Mouse (Mus musculus) spleen, adult 2 months (tissue): ENCODE data around the gene Ankrd39. TPM values are rescaled to one million over a fixed set of nuclear protein-coding genes. Genes with fewer than 3 reads are reported as not detected.
A peak's percentile ranks its signal among the peaks of the same experiment; 100 is the strongest.

ENCODE experiments used
- DNase-seq, 2 experiments: peaks; one replicate each; pipeline versions ENCODE4 v3.0.0 to v3.0.0-alpha.2; 2012 to 2021; ENCODE audit warnings: low spot score in 2 of 2, low read depth in 1 of 2
- H3K27ac ChIP-seq: fragments of 200-500 bp; 2 replicates; pipeline ENCODE4 v1.5.1; 2012; ENCODE audit warnings: low read length, inconsistent platforms; ENCODE audit not compliant: insufficient read depth
- H3K27me3 ChIP-seq: fragments of 200-500 bp; 2 replicates; pipeline ENCODE4 v1.6.1; 2012; ENCODE audit warnings: mild to moderate bottlenecking, moderate library complexity, low read length, inconsistent platforms; ENCODE audit not compliant: control insufficient read depth, insufficient read depth
- H3K36me3 ChIP-seq: fragments of 200-500 bp; 2 replicates; pipeline ENCODE4 v1.6.1; 2012; ENCODE audit warnings: mild to moderate bottlenecking, low read length, inconsistent platforms; ENCODE audit not compliant: control insufficient read depth, insufficient read depth
- H3K4me1 ChIP-seq: fragments of 200-500 bp; 2 replicates; pipeline ENCODE4 v1.6.1; 2011; ENCODE audit warnings: inconsistent platforms; ENCODE audit not compliant: control insufficient read depth, insufficient read depth, insufficient read length
- H3K4me3 ChIP-seq: fragments of 200-500 bp; 2 replicates; pipeline ENCODE4 v1.5.1; 2011; ENCODE audit warnings: mild to moderate bottlenecking, inconsistent platforms; ENCODE audit not compliant: insufficient read depth, insufficient read length; ENCODE audit errors: extremely low read depth
- CTCF ChIP-seq: fragments of 200-500 bp; IDR thresholded peaks from 2 replicates; pipeline ENCODE4 v1.5.1; 2011; ENCODE audit warnings: mild to moderate bottlenecking, inconsistent platforms; ENCODE audit not compliant: insufficient read depth, insufficient read length, insufficient replicate concordance; ENCODE audit errors: extremely low read depth
- POLR2A ChIP-seq: fragments of 200-500 bp; IDR thresholded peaks from 2 replicates; pipeline ENCODE4 v1.6.1; 2011; ENCODE audit warnings: low read depth, low read length, inconsistent platforms
- WGBS: fragments of 180-500 bp; shearing (Covaris S2); methylation state at CpG from one replicate; pipeline ENCODE4 v1.1.7; 2018; 5-methylcytosine and 5-hydroxymethylcytosine counted together
- polyA plus RNA-seq: library from polyadenylated mRNA; depleted of rRNA; stranded (reverse); fragments of >200 nt; gene quantifications from 2 replicates; pipeline ENCODE4 v1.2.3, GENCODE M21; 2012

Gene Ankrd39
- polyA plus RNA-seq, 1 experiment, result 22.2 TPM

- no peak for DNase-seq
- 30% methylated on average over 5 of the region's 5 CpGs for WGBS
- Histone ChIP-seq H3K4me3 (no peak overlapping the region), H3K27me3 (peaks cover 12% of the 10 kb centered on the region), H3K27ac (no peak overlapping the region), H3K4me1 (peaks cover 7% of the 10 kb centered on the region), H3K36me3 (no peaks in the 10 kb centered on the region)
- TF ChIP-seq POLR2A, result no peak
- TF ChIP-seq CTCF, result no peak
Measured at GRCm38 (mm10) chr1:36559888-36560287, 12.6 kb upstream of the Ankrd39 start.

- peaks cover 12% of the 10 kb centered on the region for H3K27me3 ChIP-seq
- no peaks in the 10 kb centered on the region for H3K36me3 ChIP-seq
- DNase-seq, result no peak
- peaks cover 7% of the 10 kb centered on the region for H3K4me1 ChIP-seq
- no peak overlapping the region for H3K4me3 ChIP-seq
- 54% methylated on average over 4 of the region's 4 CpGs for WGBS
- TF ChIP-seq CTCF, result no peak
- no peak for TF ChIP-seq POLR2A
- no peak overlapping the region for H3K27ac ChIP-seq
Measured at GRCm38 (mm10) chr1:36559256-36559655, 12.0 kb upstream of the Ankrd39 start.

DNA sequence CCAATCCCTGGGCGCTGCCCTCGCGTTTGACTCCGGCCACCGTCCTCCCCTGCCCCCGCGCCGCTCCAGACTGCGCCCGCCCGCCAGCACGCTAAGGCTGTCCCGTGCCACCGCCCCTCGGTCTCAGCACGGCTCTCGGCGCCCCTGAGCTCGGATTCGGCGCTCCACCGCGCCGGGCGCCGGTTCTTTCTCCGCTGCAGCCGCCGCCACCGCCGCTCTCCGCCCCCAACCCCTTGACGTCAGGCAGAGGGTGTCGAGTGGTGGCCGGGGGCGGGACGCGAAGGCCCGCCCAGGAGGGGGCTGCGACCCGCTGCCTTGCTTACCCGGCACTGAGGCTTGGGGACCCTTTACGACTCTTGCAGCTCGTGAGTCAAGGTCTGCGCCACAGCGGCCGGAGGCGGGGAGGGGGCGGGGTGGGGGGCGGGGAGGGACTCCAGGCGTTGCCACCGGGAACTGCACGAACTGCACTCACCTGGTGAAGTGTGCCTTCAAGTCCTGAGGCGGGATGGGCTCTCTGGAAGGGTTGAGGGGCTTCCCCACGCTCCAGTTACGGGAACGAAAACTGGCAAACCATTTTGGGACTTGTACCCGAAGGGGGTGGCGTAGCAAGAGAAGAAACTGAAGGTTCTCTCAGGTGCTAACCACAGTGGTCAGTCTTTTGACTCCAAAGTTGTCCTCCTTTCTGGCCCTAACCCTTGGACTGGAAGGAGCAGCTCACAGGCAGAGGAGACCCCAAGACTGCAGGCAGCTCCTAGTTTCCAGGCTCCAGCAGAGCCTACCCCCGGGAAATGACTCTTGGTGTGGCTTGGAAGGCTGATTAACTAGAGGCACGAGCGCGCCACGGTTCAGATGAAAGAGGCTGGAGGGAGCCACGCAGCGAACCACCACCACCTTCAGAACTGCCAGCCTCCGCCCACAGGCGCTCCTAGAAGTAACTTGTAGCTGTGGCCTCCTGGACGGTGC, 11.1 kb upstream of the Ankrd39 start, which contains the start of gene Sema4c:
Gene Sema4c (minus strand): TSS at position 319 of the 963 bp plus-strand sequence.
- no peaks in the 10 kb centered on the region for H3K36me3 ChIP-seq
- H3K27me3 ChIP-seq, result peaks cover 12% of the 10 kb centered on the region
- 3% methylated on average over 69 of the region's 69 CpGs for WGBS
- H3K4me1 ChIP-seq, result peaks cover 7% of the 10 kb centered on the region
- H3K27ac ChIP-seq, result peak within 1 kb of the TSS; percentile 78
- peak within 1 kb of the TSS; percentile 68 for H3K4me3 ChIP-seq
- TF ChIP-seq POLR2A (no peak), CTCF (no peak)
- DNase-seq, result peak in 1 of 2 experiments; percentile 34

DNA sequence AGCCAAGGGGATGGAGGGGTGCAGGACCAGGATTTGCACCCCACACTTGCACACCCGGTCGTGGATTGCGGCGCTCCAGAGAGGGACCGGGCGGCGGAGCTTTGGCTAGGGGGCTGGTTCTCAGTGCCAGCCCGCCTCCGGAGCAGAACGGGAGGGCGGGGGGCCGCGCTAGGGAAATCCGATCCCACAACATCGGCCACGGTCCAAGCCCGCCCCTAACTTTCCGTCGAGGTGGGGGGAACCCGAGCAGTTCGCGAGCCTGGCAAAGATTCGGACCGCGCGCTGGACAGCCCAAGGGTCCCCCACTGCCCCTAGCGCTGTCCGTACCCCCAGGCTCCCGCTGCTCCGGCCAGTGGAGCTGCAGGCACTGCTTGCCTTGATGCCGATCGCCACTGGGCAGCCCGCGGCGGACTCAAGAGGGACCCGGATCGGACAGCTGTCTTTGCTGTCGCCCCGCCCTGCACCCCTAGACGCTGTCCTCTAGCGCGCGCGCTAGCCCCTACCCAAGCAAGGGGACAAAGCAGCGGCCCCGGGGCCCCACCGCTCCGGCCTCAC, 10.3 kb upstream of the Ankrd39 start:
- no peaks in the 10 kb centered on the region for H3K36me3 ChIP-seq
- H3K27ac ChIP-seq, result peak overlapping the region; percentile 78
- DNase-seq, result peak in 1 of 2 experiments; percentile 24
- WGBS, result 1% methylated on average over 46 of the region's 48 CpGs
- peak overlapping the region; percentile 68 for H3K4me3 ChIP-seq
- H3K27me3 ChIP-seq, result peaks cover 12% of the 10 kb centered on the region
- TF ChIP-seq POLR2A, result no peak
- no peak for TF ChIP-seq CTCF
- H3K4me1 ChIP-seq, result peaks cover 7% of the 10 kb centered on the region

GRCm38 (mm10) chr1:36556553-36557456, 9.6 kb upstream of the Ankrd39 start:
- H3K4me1 ChIP-seq, result peaks cover 7% of the 10 kb centered on the region
- H3K4me3 ChIP-seq, result peak overlapping the region; percentile 68
- WGBS, result 2% methylated on average over 52 of the region's 52 CpGs
- TF ChIP-seq POLR2A (no peak), CTCF (peak; percentile 68; the same call in 1 of the 2 replicates)
- peak overlapping the region; percentile 69 for H3K27ac ChIP-seq
- H3K36me3 ChIP-seq, result no peaks in the 10 kb centered on the region
- H3K27me3 ChIP-seq, result peaks cover 12% of the 10 kb centered on the region
- peak in 1 of 2 experiments; percentile 65 for DNase-seq

- no peaks in the 10 kb centered on the region for H3K36me3 ChIP-seq
- H3K27ac ChIP-seq, result peak overlapping the region; percentile 69; the same call in 1 of the 2 replicates
- H3K4me3 ChIP-seq, result no peak overlapping the region; the same call in 1 of the 2 replicates
- no peak for TF ChIP-seq CTCF
- TF ChIP-seq POLR2A, result no peak
- peaks cover 12% of the 10 kb centered on the region for H3K27me3 ChIP-seq
- DNase-seq, result no peak
- H3K4me1 ChIP-seq, result peaks cover 7% of the 10 kb centered on the region
- WGBS, result 40% methylated on average over 8 of the region's 8 CpGs
Measured at GRCm38 (mm10) chr1:36555798-36556395, 8.7 kb upstream of the Ankrd39 start.
